Mouse (Mus musculus) thymus, postnatal 25 days (tissue): ENCODE measurements around the gene Prpf18.
"Not testable (repeated sequence)": the region's sequence is repeated elsewhere in the genome, so short reads cannot be mapped to it uniquely, and the experiment has no call there.

ENCODE experiments used
- DNase-seq: peaks from one replicate; pipeline ENCODE4 v3.0.0; 2022

The Prpf18 gene

GRCm38 (mm10) chr2:4651500-4652285, at the start of gene Prpf18:
Gene Prpf18, minus strand, starts transcription at chr2:4652113.
- DNase-seq: peak; percentile 89

- DNase-seq: no peak
These were observed 28.0 kb upstream of the Prpf18 start for GRCm38 (mm10) chr2:4679886-4680285.

- DNase-seq: no peak
These were observed 19.7 kb upstream of the Prpf18 start for GRCm38 (mm10) chr2:4671636-4672035.

- DNase-seq: no peak
These were observed 17.8 kb upstream of the Prpf18 start for GRCm38 (mm10) chr2:4669701-4670100.

GRCm38 (mm10) chr2:4668626-4669025, 16.7 kb upstream of the Prpf18 start:
- no peak for DNase-seq

GRCm38 (mm10) chr2:4660677-4661076, 8.8 kb upstream of the Prpf18 start:
- DNase-seq: no peak

GRCm38 (mm10) chr2:4649646-4650045, 2.3 kb downstream of the Prpf18 start:
- DNase-seq: no peak

GRCm38 (mm10) chr2:4648094-4648493, 3.8 kb downstream of the Prpf18 start:
- DNase-seq: no peak

GRCm38 (mm10) chr2:4645066-4645465, 6.8 kb downstream of the Prpf18 start:
- DNase-seq: no peak

- no peak for DNase-seq
These were observed 13.7 kb downstream of the Prpf18 start for GRCm38 (mm10) chr2:4638189-4638588.

GRCm38 (mm10) chr2:4636656-4637055, 15.3 kb downstream of the Prpf18 start:
- no peak for DNase-seq

- no peak for DNase-seq
These were observed 16.1 kb downstream of the Prpf18 start for GRCm38 (mm10) chr2:4635804-4636203.

GRCm38 (mm10) chr2:4630197-4630835, 21.6 kb downstream of the Prpf18 start:
- no peak for DNase-seq

- DNase-seq: no peak
These were observed 22.4 kb downstream of the Prpf18 start for GRCm38 (mm10) chr2:4629470-4629869.

GRCm38 (mm10) chr2:4628920-4629319, 23.0 kb downstream of the Prpf18 start:
- DNase-seq: no peak

GRCm38 (mm10) chr2:4626911-4627310, 25.0 kb downstream of the Prpf18 start:
- no peak for DNase-seq

- DNase-seq: no peak
These were observed 30.4 kb downstream of the Prpf18 start for GRCm38 (mm10) chr2:4621471-4621985.

- no peak for DNase-seq
These were observed 31.1 kb downstream of the Prpf18 start for GRCm38 (mm10) chr2:4620640-4621401.

GRCm38 (mm10) chr2:4619893-4620593, 31.9 kb downstream of the Prpf18 start:
- DNase-seq: no peak

- DNase-seq: not testable (repeated sequence)
These were observed 32.8 kb downstream of the Prpf18 start for GRCm38 (mm10) chr2:4619126-4619525.

GRCm38 (mm10) chr2:4616995-4617394, 34.9 kb downstream of the Prpf18 start:
- no peak for DNase-seq

- no peak for DNase-seq
These were observed 36.8 kb downstream of the Prpf18 start for GRCm38 (mm10) chr2:4615014-4615546.
